Comparison of ENCODE assay signal across 9 mouse cellular contexts in genomic region chr16:44559330-44559695, GRCm38 (mm10). TPM values are rescaled to one million over a fixed set of nuclear protein-coding genes. Genes with fewer than 3 reads are reported as not detected.
DNase-seq lines count a peak whose midpoint lies in the region; ATAC-seq and TF ChIP-seq lines count a peak whose summit lies in the region.
"Had no signal": no experiment of that assay in that cellular context is flagged by ENCODE, and none has a peak within 500 bp of the region (broad histone marks: within the 10 kb centered on the region; RNA-seq: fewer than 3 reads in every experiment).

No protein-coding gene starts in this region.

- no peaks in the 10 kb centered on the region for H3K9me3 ChIP-seq in forebrain, embryonic 12.5 days
- no peaks in the 10 kb centered on the region for H3K9me3 ChIP-seq in limb, embryonic 12.5 days

- no peaks in the 10 kb centered on the region for H3K36me3 ChIP-seq in forebrain, embryonic 12.5 days (replicated peaks)
- H3K36me3 ChIP-seq in limb, embryonic 12.5 days: no peaks in the 10 kb centered on the region

- DNase-seq in gastrocnemius, adult 2 months: no peak
- no peak for DNase-seq in gastrocnemius, postnatal 36 days
- DNase-seq in 3T3-L1 (ENCODE audit: low read depth, low spot score): peak; percentile 28
- no peak for DNase-seq in testis, postnatal 14 days (ENCODE audit: low spot score)
- no peak for DNase-seq in thymus, adult 18-20 months
- no peak for DNase-seq in urinary bladder, postnatal 25 days (ENCODE audit: low spot score)

- H3K4me2 ChIP-seq in forebrain, embryonic 12.5 days: peak overlapping the region; percentile 73
- H3K4me2 ChIP-seq in limb, embryonic 12.5 days: peak overlapping the region; percentile 63

- H3K9ac ChIP-seq in forebrain, embryonic 12.5 days: peak overlapping the region; percentile 96; the same call in 1 of the 2 replicates
- H3K9ac ChIP-seq in limb, embryonic 12.5 days (replicated peaks): no peak overlapping the region
- H3K9ac ChIP-seq: liver, embryonic 14.5 days had no signal

- H3K27me3 ChIP-seq in forebrain, embryonic 12.5 days: peaks cover 2% of the 10 kb centered on the region; the same call in 1 of the 2 replicates
- no peaks in the 10 kb centered on the region for H3K27me3 ChIP-seq in limb, embryonic 12.5 days

- peak overlapping the region; percentile 95 for H3K4me3 ChIP-seq in gastrocnemius, adult 2 months
- H3K4me3 ChIP-seq in forebrain, embryonic 12.5 days (replicated peaks): peak overlapping the region; percentile 82
- H3K4me3 ChIP-seq in limb, embryonic 12.5 days (replicated peaks): peak overlapping the region; percentile 96

- peaks cover 35% of the 10 kb centered on the region for H3K4me1 ChIP-seq in forebrain, embryonic 12.5 days
- peaks cover 36% of the 10 kb centered on the region for H3K4me1 ChIP-seq in limb, embryonic 12.5 days (replicated peaks)

- WGBS in forebrain, embryonic 12.5 days: 8% methylated on average over 5 of the region's 5 CpGs
- WGBS in limb, embryonic 12.5 days: 10% methylated on average over 5 of the region's 5 CpGs

- H3K27ac ChIP-seq in gastrocnemius, adult 2 months: peak overlapping the region; percentile 92
- H3K27ac ChIP-seq in forebrain, embryonic 12.5 days: peak overlapping the region; percentile 94; the same call in 1 of the 2 replicates
- H3K27ac ChIP-seq in limb, embryonic 12.5 days: no peak overlapping the region
- H3K27ac ChIP-seq: liver, embryonic 14.5 days had no signal

- ATAC-seq in forebrain, embryonic 12.5 days (ENCODE audit: low FRiP score): no peak
- no peak for ATAC-seq in limb, embryonic 12.5 days (ENCODE audit: insufficient number of reproducible peaks, insufficient read depth, low FRiP score, low TSS enrichment, low read depth)

- intact Hi-C loops in gastrocnemius, adult 2 months (cut with DNase I): loop anchor here (5.0 kb wide), 1 partner anchor 72 kb away; no protein-coding TSS in a partner anchor
- intact Hi-C loops in gastrocnemius, postnatal 36 days (cut with DNase I): loop anchor here (5.0 kb wide), 1 partner anchor 72 kb away; no protein-coding TSS in a partner anchor

- no peak for TF ChIP-seq CTCF in gastrocnemius, adult 2 months (IDR thresholded peaks at IDR 0.05)

RNA-seq across cellular contexts. Expression of gene Boc, which starts 0.6 kb away (rescaled TPM):
- total RNA-seq in gastrocnemius, adult 2 months (2021): 1 to 10 TPM; 2.6 to 5.0 TPM
- 1 to 10 TPM; 3.7 to 3.8 TPM for total RNA-seq in gastrocnemius, postnatal 36 days (2021)
- polyA plus RNA-seq in forebrain, embryonic 12.5 days (2016; fragmentation: Nextera tagmentation; extraction: Ambion mirVana): 28.3 and 31.0 TPM in 2 replicates
- polyA plus RNA-seq in limb, embryonic 12.5 days (2016; fragmentation: Nextera tagmentation; extraction: Ambion mirVana): 43.1 and 50.8 TPM in 2 replicates
